Mouse (Mus musculus): ENCODE results near the gene Oma1. TPM values are rescaled to one million over a fixed set of nuclear protein-coding genes. Genes with fewer than 3 reads are reported as not detected.

The Oma1 gene
- total and polyA plus RNA-seq, 3 experiments, result 10.4 to 14.3 TPM; not detected in 1

DNA sequence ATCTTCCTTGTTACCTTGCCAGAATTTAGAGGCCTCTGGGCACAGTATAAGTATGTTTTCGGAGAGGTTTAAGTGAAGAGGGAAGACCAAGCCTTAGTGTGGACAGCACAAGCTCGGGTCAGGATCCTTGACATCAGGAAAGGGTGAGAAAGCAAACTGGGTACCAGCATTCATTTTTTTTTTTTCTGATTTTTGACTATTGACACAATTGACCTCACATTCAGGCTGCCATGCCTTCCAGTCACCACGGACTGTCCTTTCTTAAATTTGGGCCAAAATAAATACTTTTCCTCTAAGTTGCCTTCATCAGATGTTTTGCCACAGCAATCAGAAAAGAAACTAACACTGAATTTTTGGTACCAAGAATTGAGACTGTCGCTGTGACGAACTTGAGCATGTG is 68.6 kb downstream of the Oma1 start:
- Histone ChIP-seq H3K4me3 (ENCODE audit: control insufficient read depth in 1 of 2, insufficient read depth in 1 of 2, low read depth in 2 of 2, low read length in 2 of 2) (no peak overlapping the region), H3K9ac (ENCODE audit: control insufficient read depth, low read depth, low read length, poor library complexity, severe bottlenecking) (no peak overlapping the region), H3K27me3 (ENCODE audit: control insufficient read depth in 1 of 2, insufficient read depth in 2 of 2, low read length in 2 of 2) (no peaks in the 10 kb centered on the region), H3K79me2 (ENCODE audit: control insufficient read depth, insufficient read depth, low read length, poor library complexity) (no peaks in the 10 kb centered on the region), H3K9me3 (replicated peaks; ENCODE audit: insufficient read depth, low read length) (no peaks in the 10 kb centered on the region), H3K4me1 (ENCODE audit: control insufficient read depth in 1 of 2, insufficient read depth in 2 of 2, low read length in 2 of 2) (no peaks in the 10 kb centered on the region), H3K36me3 (ENCODE audit: control insufficient read depth in 1 of 2, insufficient read depth in 2 of 2, low read length in 2 of 2) (no peaks in the 10 kb centered on the region), H3K27ac (ENCODE audit: control insufficient read depth, low read depth, low read length) (no peak overlapping the region)
- TF ChIP-seq EP300 (IDR thresholded peaks at IDR 0.05; ENCODE audit: low read depth in 1 of 2, low read length in 2 of 2) (no peak), TBP (IDR thresholded peaks at IDR 0.05; ENCODE audit: low read depth, low read length) (no peak), UBTF (IDR thresholded peaks at IDR 0.05; ENCODE audit: borderline replicate concordance, insufficient read depth, low read depth, low read length) (no peak), GABPA (IDR thresholded peaks at IDR 0.05; ENCODE audit: low read depth, low read length) (no peak), NELFE (IDR thresholded peaks at IDR 0.05; ENCODE audit: low read depth, low read length) (no peak), RCOR1 (IDR thresholded peaks at IDR 0.05; ENCODE audit: low read depth, low read length) (no peak), POLR2A (IDR thresholded peaks at IDR 0.05; ENCODE audit: control insufficient read depth in 1 of 2, insufficient read depth in 1 of 2, low read depth in 1 of 2, low read length in 2 of 2, poor library complexity in 1 of 2) (no peak), ETS1 (IDR thresholded peaks at IDR 0.05; ENCODE audit: low read depth, low read length) (no peak)
- no peak for DNase-seq (ENCODE audit: low read depth, low spot score)

GRCm38 (mm10) chr4:103385031-103385430 is 71.4 kb downstream of the Oma1 start:
- Histone ChIP-seq H3K9me3 (replicated peaks; ENCODE audit: insufficient read depth, low read length) (no peaks in the 10 kb centered on the region), H3K4me3 (ENCODE audit: control insufficient read depth in 1 of 2, insufficient read depth in 1 of 2, low read depth in 2 of 2, low read length in 2 of 2) (no peak overlapping the region), H3K27me3 (ENCODE audit: control insufficient read depth in 1 of 2, insufficient read depth in 2 of 2, low read length in 2 of 2) (no peaks in the 10 kb centered on the region), H3K9ac (ENCODE audit: control insufficient read depth, low read depth, low read length, poor library complexity, severe bottlenecking) (no peak overlapping the region), H3K79me2 (ENCODE audit: control insufficient read depth, insufficient read depth, low read length, poor library complexity) (no peaks in the 10 kb centered on the region), H3K4me1 (ENCODE audit: control insufficient read depth in 1 of 2, insufficient read depth in 2 of 2, low read length in 2 of 2) (no peaks in the 10 kb centered on the region), H3K36me3 (ENCODE audit: control insufficient read depth in 1 of 2, insufficient read depth in 2 of 2, low read length in 2 of 2) (no peaks in the 10 kb centered on the region), H3K27ac (ENCODE audit: control insufficient read depth, low read depth, low read length) (no peak overlapping the region)
- TF ChIP-seq MXI1 (IDR thresholded peaks at IDR 0.05; ENCODE audit: low read depth, low read length) (no peak), HCFC1 (IDR thresholded peaks at IDR 0.05; ENCODE audit: low read depth, low read length) (no peak), BHLHE40 (IDR thresholded peaks at IDR 0.05; ENCODE audit: borderline replicate concordance, low read depth, low read length) (no peak), ELF1 (IDR thresholded peaks at IDR 0.05; ENCODE audit: low read depth, low read length) (no peak), MAX (IDR thresholded peaks at IDR 0.05; ENCODE audit: low read length) (no peak), USF2 (IDR thresholded peaks at IDR 0.05; ENCODE audit: borderline replicate concordance in 1 of 2, insufficient read depth in 1 of 2, low read depth in 1 of 2, low read length in 2 of 2) (no peak), USF1 (IDR thresholded peaks at IDR 0.05; ENCODE audit: low read depth, low read length) (no peak), UBTF (IDR thresholded peaks at IDR 0.05; ENCODE audit: borderline replicate concordance, insufficient read depth, low read depth, low read length) (no peak), POLR2AphosphoS5 (IDR thresholded peaks at IDR 0.05; ENCODE audit: borderline replicate concordance, low read depth, low read length) (no peak), POLR2AphosphoS2 (IDR thresholded peaks at IDR 0.05; ENCODE audit: low read length) (no peak), ZC3H11A (IDR thresholded peaks at IDR 0.05; ENCODE audit: low read depth, low read length) (no peak), EP300 (IDR thresholded peaks at IDR 0.05; ENCODE audit: low read depth in 1 of 2, low read length in 2 of 2) (no peak), CHD2 (IDR thresholded peaks at IDR 0.05; ENCODE audit: low read length) (no peak), ZKSCAN1 (IDR thresholded peaks at IDR 0.05; ENCODE audit: low read depth, low read length) (no peak), JUND (IDR thresholded peaks at IDR 0.05; ENCODE audit: low read depth, low read length) (no peak), RAD21 (IDR thresholded peaks at IDR 0.05; ENCODE audit: low read depth, low read length) (no peak), CTCF (IDR thresholded peaks at IDR 0.05 in 2 of 3, conservative IDR thresholded peaks at IDR 0.05 in 1 of 3; ENCODE audit: control insufficient read depth in 1 of 3, insufficient read depth in 1 of 3, low read depth in 2 of 3, low read length in 3 of 3, poor library complexity in 1 of 3, severe bottlenecking in 1 of 3) (no peak)
- DNase-seq (ENCODE audit: low read depth, low spot score), result no peak

Measured in MEL (cell line).